Mouse (Mus musculus): Measurements from ENCODE around the gene Plk3.

The Plk3 gene

GRCm38 (mm10) chr4:117119636-117120035, 14.1 kb downstream of the Plk3 start:
- DNase-seq (ENCODE audit: low read depth) = no peak

GRCm38 (mm10) chr4:117117931-117118330, 15.8 kb downstream of the Plk3 start:
- no peak for DNase-seq (ENCODE audit: low read depth)

GRCm38 (mm10) chr4:117115592-117115991, 18.2 kb downstream of the Plk3 start:
- no peak for DNase-seq (ENCODE audit: low read depth)

GRCm38 (mm10) chr4:117113237-117113636, 20.5 kb downstream of the Plk3 start:
- no peak for DNase-seq (ENCODE audit: low read depth)

GRCm38 (mm10) chr4:117110985-117111384, 22.8 kb downstream of the Plk3 start:
- DNase-seq (ENCODE audit: low read depth) = no peak

- DNase-seq (ENCODE audit: low read depth) = no peak
Measured at GRCm38 (mm10) chr4:117110249-117110648, 23.5 kb downstream of the Plk3 start.

GRCm38 (mm10) chr4:117109330-117109729, 24.4 kb downstream of the Plk3 start:
- DNase-seq (ENCODE audit: low read depth) = no peak

GRCm38 (mm10) chr4:117108524-117108849, 25.3 kb downstream of the Plk3 start:
- DNase-seq (ENCODE audit: low read depth) = no peak

GRCm38 (mm10) chr4:117107813-117108523, 25.8 kb downstream of the Plk3 start:
- DNase-seq (ENCODE audit: low read depth) = no peak

GRCm38 (mm10) chr4:117105127-117105526, 28.6 kb downstream of the Plk3 start:
- no peak for DNase-seq (ENCODE audit: low read depth)

GRCm38 (mm10) chr4:117104672-117105071, 29.1 kb downstream of the Plk3 start:
- no peak for DNase-seq (ENCODE audit: low read depth)

GRCm38 (mm10) chr4:117101218-117101617, 32.5 kb downstream of the Plk3 start:
- DNase-seq (ENCODE audit: low read depth) = no peak

GRCm38 (mm10) chr4:117100036-117100435, 33.7 kb downstream of the Plk3 start:
- no peak for DNase-seq (ENCODE audit: low read depth)

- DNase-seq (ENCODE audit: low read depth) = no peak
Measured at GRCm38 (mm10) chr4:117098764-117099036, 35.1 kb downstream of the Plk3 start.

- DNase-seq (ENCODE audit: low read depth) = no peak
Measured at GRCm38 (mm10) chr4:117097969-117098763, 35.6 kb downstream of the Plk3 start.

- no peak for DNase-seq (ENCODE audit: low read depth)
Measured at GRCm38 (mm10) chr4:117096666-117097065, 37.1 kb downstream of the Plk3 start.

GRCm38 (mm10) chr4:117095551-117096452, 38.0 kb downstream of the Plk3 start, which contains the start of gene Ptch2:
TSS of gene Ptch2 (plus strand) at chr4:117096075.
- no peak for DNase-seq (ENCODE audit: low read depth)

GRCm38 (mm10) chr4:117094626-117095361, 39.0 kb downstream of the Plk3 start:
- DNase-seq (ENCODE audit: low read depth) = no peak

GRCm38 (mm10) chr4:117090586-117090985, 43.2 kb downstream of the Plk3 start:
- no peak for DNase-seq (ENCODE audit: low read depth)

GRCm38 (mm10) chr4:117087948-117088640, 45.7 kb downstream of the Plk3 start:
- DNase-seq (ENCODE audit: low read depth) = no peak

Measured in c-Kit-positive CD71-negative TER-119-negative erythroid progenitor cells, embryonic 14.5 days (primary cell).